Mouse (Mus musculus) spleen, adult 2 months (tissue): ENCODE measurements around the gene Ltb4r1. TPM values are rescaled to one million over a fixed set of nuclear protein-coding genes. Genes with fewer than 3 reads are reported as not detected.

ENCODE experiments used
- DNase-seq, 2 experiments: peaks; one replicate each; pipeline versions ENCODE4 v3.0.0 to v3.0.0-alpha.2; 2012 to 2021; ENCODE audit warnings: low spot score in 2 of 2, low read depth in 1 of 2
- H3K27ac ChIP-seq: fragments of 200-500 bp; 2 replicates; pipeline ENCODE4 v1.5.1; 2012; ENCODE audit warnings: low read length, inconsistent platforms; ENCODE audit not compliant: insufficient read depth
- H3K27me3 ChIP-seq: fragments of 200-500 bp; 2 replicates; pipeline ENCODE4 v1.6.1; 2012; ENCODE audit warnings: mild to moderate bottlenecking, moderate library complexity, low read length, inconsistent platforms; ENCODE audit not compliant: control insufficient read depth, insufficient read depth
- H3K36me3 ChIP-seq: fragments of 200-500 bp; 2 replicates; pipeline ENCODE4 v1.6.1; 2012; ENCODE audit warnings: mild to moderate bottlenecking, low read length, inconsistent platforms; ENCODE audit not compliant: control insufficient read depth, insufficient read depth
- H3K4me1 ChIP-seq: fragments of 200-500 bp; 2 replicates; pipeline ENCODE4 v1.6.1; 2011; ENCODE audit warnings: inconsistent platforms; ENCODE audit not compliant: control insufficient read depth, insufficient read depth, insufficient read length
- H3K4me3 ChIP-seq: fragments of 200-500 bp; 2 replicates; pipeline ENCODE4 v1.5.1; 2011; ENCODE audit warnings: mild to moderate bottlenecking, inconsistent platforms; ENCODE audit not compliant: insufficient read depth, insufficient read length; ENCODE audit errors: extremely low read depth
- CTCF ChIP-seq: fragments of 200-500 bp; IDR thresholded peaks from 2 replicates; pipeline ENCODE4 v1.5.1; 2011; ENCODE audit warnings: mild to moderate bottlenecking, inconsistent platforms; ENCODE audit not compliant: insufficient read depth, insufficient read length, insufficient replicate concordance; ENCODE audit errors: extremely low read depth
- POLR2A ChIP-seq: fragments of 200-500 bp; IDR thresholded peaks from 2 replicates; pipeline ENCODE4 v1.6.1; 2011; ENCODE audit warnings: low read depth, low read length, inconsistent platforms
- WGBS: fragments of 180-500 bp; shearing (Covaris S2); methylation state at CpG from one replicate; pipeline ENCODE4 v1.1.7; 2018; 5-methylcytosine and 5-hydroxymethylcytosine counted together
- polyA plus RNA-seq: library from polyadenylated mRNA; depleted of rRNA; stranded (reverse); fragments of >200 nt; gene quantifications from 2 replicates; pipeline ENCODE4 v1.2.3, GENCODE M21; 2012

The Ltb4r1 gene
- polyA plus RNA-seq, 1 experiment: 4.2 TPM

GRCm38 (mm10) chr14:55782361-55782960 is 16.7 kb downstream of the Ltb4r1 start:
- Histone ChIP-seq H3K4me3 (no peak overlapping the region), H3K4me1 (no peaks in the 10 kb centered on the region; the same call in 1 of the 2 replicates), H3K27me3 (no peaks in the 10 kb centered on the region), H3K36me3 (peaks cover 2% of the 10 kb centered on the region), H3K27ac (no peak overlapping the region; the same call in 1 of the 2 replicates)
- TF ChIP-seq POLR2A: no peak
- no peak for TF ChIP-seq CTCF
- DNase-seq: no peak
- WGBS: 73% methylated on average over 9 of the region's 9 CpGs

- H3K27ac ChIP-seq: peak overlapping the region; percentile 23; the same call in 1 of the 2 replicates
- H3K4me3 ChIP-seq: peak overlapping the region; percentile 20; the same call in 1 of the 2 replicates
- TF ChIP-seq POLR2A: no peak
- H3K27me3 ChIP-seq: no peaks in the 10 kb centered on the region
- no peak for DNase-seq
- H3K4me1 ChIP-seq: peaks cover 5% of the 10 kb centered on the region; the same call in 1 of the 2 replicates
- 58% methylated on average over 31 of the region's 31 CpGs for WGBS
- H3K36me3 ChIP-seq: peaks cover 2% of the 10 kb centered on the region
These were observed 17.6 kb downstream of the Ltb4r1 start for GRCm38 (mm10) chr14:55783171-55783957.

- WGBS: 61% methylated on average over 13 of the region's 13 CpGs
- Histone ChIP-seq H3K27me3 (no peaks in the 10 kb centered on the region), H3K27ac (peak within 1 kb of the TSS; percentile 23; the same call in 1 of the 2 replicates), H3K4me1 (peaks cover 5% of the 10 kb centered on the region; the same call in 1 of the 2 replicates), H3K4me3 (peak within 1 kb of the TSS; percentile 20; the same call in 1 of the 2 replicates), H3K36me3 (peaks cover 2% of the 10 kb centered on the region)
- no peak for TF ChIP-seq POLR2A
- TF ChIP-seq CTCF: no peak
- no peak for DNase-seq
These were observed 18.1 kb downstream of the Ltb4r1 start, which contains the start of gene Adcy4 for GRCm38 (mm10) chr14:55783958-55784235. Gene Adcy4 (minus strand): TSS chr14:55784095.

- Histone ChIP-seq H3K4me1 (peaks cover 5% of the 10 kb centered on the region; the same call in 1 of the 2 replicates), H3K27me3 (no peaks in the 10 kb centered on the region), H3K27ac (no peak overlapping the region), H3K4me3 (no peak overlapping the region), H3K36me3 (peaks cover 2% of the 10 kb centered on the region)
- TF ChIP-seq CTCF (no peak), POLR2A (no peak)
- WGBS: 76% methylated on average over 6 of the region's 6 CpGs
- no peak for DNase-seq
These were observed 19.4 kb downstream of the Ltb4r1 start for GRCm38 (mm10) chr14:55785195-55785594.

- 50% methylated on average over 11 of the region's 11 CpGs for WGBS
- Histone ChIP-seq H3K4me3 (peak overlapping the region; percentile 64; the same call in 1 of the 2 replicates), H3K36me3 (peaks cover 2% of the 10 kb centered on the region), H3K4me1 (peaks cover 5% of the 10 kb centered on the region; the same call in 1 of the 2 replicates), H3K27ac (no peak overlapping the region), H3K27me3 (no peaks in the 10 kb centered on the region)
- no peak for DNase-seq
- no peak for TF ChIP-seq CTCF
- no peak for TF ChIP-seq POLR2A
These were observed 22.0 kb downstream of the Ltb4r1 start for GRCm38 (mm10) chr14:55787731-55788130.

- TF ChIP-seq CTCF (no peak), POLR2A (0 out of 2 replicates have a peak, but pooled peaks have one; percentile 14)
- Histone ChIP-seq H3K4me3 (peak within 1 kb of the TSS; percentile 64), H3K27ac (peak within 1 kb of the TSS; percentile 30; the same call in 1 of the 2 replicates), H3K36me3 (peaks cover 2% of the 10 kb centered on the region), H3K4me1 (peaks cover 5% of the 10 kb centered on the region; the same call in 1 of the 2 replicates), H3K27me3 (no peaks in the 10 kb centered on the region)
- DNase-seq: peak; percentile 63 to 68
- WGBS: 2% methylated on average over 40 of the region's 40 CpGs
These were observed 22.7 kb downstream of the Ltb4r1 start, which contains the start of gene Ripk3 for GRCm38 (mm10) chr14:55788256-55789050. Gene Ripk3 (minus strand): TSS chr14:55788865.
